Mouse (Mus musculus) heart, postnatal 0 days (tissue): ENCODE measurements around the gene Vstm5.

Source experiments
- CTCF ChIP-seq: IDR thresholded peaks from 2 replicates; pipeline ENCODE4 v1.5.1; 2016; ENCODE audit warnings: antibody characterized with exemption, control low read depth, low read depth
- EP300 ChIP-seq: IDR thresholded peaks from 2 replicates; pipeline ENCODE4 v1.6.1; 2016; ENCODE audit warnings: antibody characterized with exemption, low read depth

DNA sequence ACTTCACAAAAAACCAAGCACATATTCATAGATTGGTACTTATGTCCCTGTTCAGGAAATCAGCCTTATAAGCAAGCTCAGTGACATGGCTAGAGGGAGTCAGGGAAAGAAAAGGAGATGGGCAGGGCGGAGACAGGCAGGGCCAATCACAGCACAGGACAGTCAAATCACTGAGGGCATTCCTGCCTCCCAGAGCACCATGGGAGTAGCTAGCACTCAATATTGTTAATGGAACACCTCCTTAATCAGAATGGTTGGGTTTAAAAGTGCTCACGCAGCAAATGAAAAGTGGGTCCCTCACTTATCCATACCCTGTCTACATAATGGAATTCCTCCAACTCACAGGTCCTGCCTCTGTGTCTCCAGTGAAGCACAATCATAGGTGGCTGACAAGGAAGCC, 64.0 kb downstream of the Vstm5 start:
- TF ChIP-seq CTCF (no peak), EP300 (no peak)
